Mouse (Mus musculus) thymus, adult 2 months (tissue): ENCODE measurements around the gene Noct. TPM values are rescaled to one million over a fixed set of nuclear protein-coding genes. Genes with fewer than 3 reads are reported as not detected.

Experiments
- DNase-seq: peaks from one replicate; pipeline ENCODE4 v3.0.0; 2021
- H3K27ac ChIP-seq: fragments of 200-500 bp; 2 replicates; pipeline ENCODE4 v1.5.1; 2012; ENCODE audit warnings: low read length, control low read depth; ENCODE audit not compliant: control insufficient read depth, insufficient read depth
- H3K27me3 ChIP-seq: fragments of 200-500 bp; 2 replicates; pipeline ENCODE4 v1.6.1; 2012; ENCODE audit warnings: mild to moderate bottlenecking, low read length, moderate library complexity, mixed read lengths; ENCODE audit not compliant: control insufficient read depth, insufficient read depth
- H3K36me3 ChIP-seq: fragments of 200-500 bp; 2 replicates; pipeline ENCODE4 v1.6.1; 2012; ENCODE audit warnings: mild to moderate bottlenecking, low read length, moderate library complexity; ENCODE audit not compliant: control insufficient read depth, insufficient read depth
- H3K4me1 ChIP-seq: fragments of 200-500 bp; replicated peaks from 2 replicates; pipeline ENCODE4 v1.6.1; 2012; ENCODE audit warnings: low read length; ENCODE audit not compliant: control insufficient read depth, insufficient read depth
- H3K4me3 ChIP-seq: fragments of 200-500 bp; 2 replicates; pipeline ENCODE4 v1.5.1; 2012; ENCODE audit warnings: mild to moderate bottlenecking, low read length, control low read depth, moderate library complexity; ENCODE audit not compliant: control insufficient read depth, insufficient read depth
- CTCF ChIP-seq: fragments of 200-500 bp; IDR thresholded peaks from 2 replicates; pipeline ENCODE4 v1.5.1; 2012; ENCODE audit warnings: mild to moderate bottlenecking, control low read depth, low read length, moderate library complexity, borderline replicate concordance; ENCODE audit not compliant: control insufficient read depth, poor library complexity, insufficient read depth; ENCODE audit errors: extremely low read depth
- POLR2A ChIP-seq: fragments of 200-500 bp; IDR thresholded peaks from 2 replicates; pipeline ENCODE4 v1.6.1; 2012; ENCODE audit warnings: mild to moderate bottlenecking, low read length, control low read depth, moderate library complexity; ENCODE audit not compliant: control insufficient read depth, poor library complexity, insufficient read depth; ENCODE audit errors: extremely low read depth
- WGBS: fragments of 180-500 bp; shearing (Covaris S2); methylation state at CpG from one replicate; pipeline ENCODE4 v1.1.7; 2018; 5-methylcytosine and 5-hydroxymethylcytosine counted together
- polyA plus RNA-seq: library from polyadenylated mRNA; depleted of rRNA; stranded (reverse); fragments of >200 nt; gene quantifications from 2 replicates; pipeline ENCODE4 v1.2.3, GENCODE M21; 2012

The Noct gene
- polyA plus RNA-seq, 1 experiment: 30.8 TPM

GRCm38 (mm10) chr3:51277201-51278150 lies 53.2 kb downstream of the Noct start:
- Histone ChIP-seq H3K27me3 (no peaks in the 10 kb centered on the region), H3K36me3 (no peaks in the 10 kb centered on the region), H3K4me3 (peak overlapping the region; percentile 86), H3K4me1 (peaks cover 4% of the 10 kb centered on the region), H3K27ac (peak overlapping the region; percentile 94)
- DNase-seq: peak; percentile 86
- 2% methylated on average over 75 of the region's 75 CpGs for WGBS
- peak; percentile 38; the same call in 1 of the 2 replicates for TF ChIP-seq CTCF
- peak; percentile 93 for TF ChIP-seq POLR2A

GRCm38 (mm10) chr3:51278433-51278832 lies 54.2 kb downstream of the Noct start:
- H3K27me3 ChIP-seq: no peaks in the 10 kb centered on the region
- TF ChIP-seq POLR2A (no peak), CTCF (no peak)
- no peak overlapping the region for H3K4me3 ChIP-seq
- DNase-seq: no peak
- WGBS: 94% methylated on average over 4 of the region's 4 CpGs
- no peaks in the 10 kb centered on the region for H3K36me3 ChIP-seq
- no peak overlapping the region for H3K27ac ChIP-seq
- H3K4me1 ChIP-seq: peaks cover 4% of the 10 kb centered on the region

GRCm38 (mm10) chr3:51281727-51282126 lies 57.5 kb downstream of the Noct start:
- Histone ChIP-seq H3K27ac (no peak overlapping the region), H3K27me3 (no peaks in the 10 kb centered on the region), H3K36me3 (no peaks in the 10 kb centered on the region), H3K4me3 (no peak overlapping the region), H3K4me1 (peaks cover 2% of the 10 kb centered on the region; the same call in 1 of the 2 replicates)
- TF ChIP-seq CTCF: no peak
- TF ChIP-seq POLR2A: no peak
- 95% methylated on average over 4 of the region's 4 CpGs for WGBS
- no peak for DNase-seq

GRCm38 (mm10) chr3:51284375-51284774 lies 60.1 kb downstream of the Noct start:
- H3K27me3 ChIP-seq: no peaks in the 10 kb centered on the region
- no peaks in the 10 kb centered on the region for H3K36me3 ChIP-seq
- TF ChIP-seq CTCF: no peak
- no peak overlapping the region for H3K27ac ChIP-seq
- H3K4me3 ChIP-seq: no peak overlapping the region
- no peak for DNase-seq
- WGBS: 77% methylated on average over 1 of the region's 1 CpGs
- no peaks in the 10 kb centered on the region for H3K4me1 ChIP-seq

- no peak overlapping the region for H3K27ac ChIP-seq
- WGBS: 69% methylated on average over 11 of the region's 11 CpGs
- H3K36me3 ChIP-seq: no peaks in the 10 kb centered on the region
- DNase-seq: peak; percentile 82
- H3K4me3 ChIP-seq: no peak overlapping the region
- H3K27me3 ChIP-seq: no peaks in the 10 kb centered on the region
- no peak for TF ChIP-seq POLR2A
- no peak for TF ChIP-seq CTCF
- no peaks in the 10 kb centered on the region for H3K4me1 ChIP-seq
These were observed 64.9 kb downstream of the Noct start for GRCm38 (mm10) chr3:51288880-51289821.

GRCm38 (mm10) chr3:51294251-51294650 lies 70.0 kb downstream of the Noct start:
- 81% methylated on average over 2 of the region's 2 CpGs for WGBS
- DNase-seq: no peak

More at GRCm38 (mm10) chr3:51294251-51294650, 70.0 kb downstream of the Noct start:
- Histone ChIP-seq H3K36me3 (peaks cover 5% of the 10 kb centered on the region; the same call in 1 of the 2 replicates), H3K4me3 (no peak overlapping the region), H3K4me1 (0 out of 2 replicates have a peak, but pooled peaks cover 2% of the 10 kb centered on the region), H3K27me3 (no peaks in the 10 kb centered on the region), H3K27ac (no peak overlapping the region)
- TF ChIP-seq CTCF: no peak
- TF ChIP-seq POLR2A: no peak
